Mouse (Mus musculus): ENCODE measurements around the gene 2900011O08Rik. TPM values are rescaled to one million over a fixed set of nuclear protein-coding genes. Genes with fewer than 3 reads are reported as not detected.

2900011O08Rik gene
- polyA plus RNA-seq (2012) = not detected in 2 replicates

- TF ChIP-seq GATA1 (IDR thresholded peaks at IDR 0.05; ENCODE audit: low read length) = no peak
- no peak for TF ChIP-seq TAL1 (IDR thresholded peaks at IDR 0.05; ENCODE audit: low read length)
- H3K4me3 ChIP-seq (replicated peaks) = peak within 1 kb of the TSS; percentile 12
- no peaks in the 10 kb centered on the region for H3K36me3 ChIP-seq (ENCODE audit: control insufficient read depth)
- H3K9me3 ChIP-seq (ENCODE audit: control insufficient read depth, low read length) = no peaks in the 10 kb centered on the region
- H3K27me3 ChIP-seq (ENCODE audit: control insufficient read depth) = peaks cover 13% of the 10 kb centered on the region
- no peaks in the 10 kb centered on the region for H3K4me1 ChIP-seq (ENCODE audit: control insufficient read depth)
Observed at GRCm38 (mm10) chr16:13986574-13987478, at the start of gene 2900011O08Rik, which contains the start of gene Ifitm7. Gene 2900011O08Rik, plus strand, starts transcription at chr16:13986604. Gene Ifitm7, minus strand, starts transcription at chr16:13986888.

DNA sequence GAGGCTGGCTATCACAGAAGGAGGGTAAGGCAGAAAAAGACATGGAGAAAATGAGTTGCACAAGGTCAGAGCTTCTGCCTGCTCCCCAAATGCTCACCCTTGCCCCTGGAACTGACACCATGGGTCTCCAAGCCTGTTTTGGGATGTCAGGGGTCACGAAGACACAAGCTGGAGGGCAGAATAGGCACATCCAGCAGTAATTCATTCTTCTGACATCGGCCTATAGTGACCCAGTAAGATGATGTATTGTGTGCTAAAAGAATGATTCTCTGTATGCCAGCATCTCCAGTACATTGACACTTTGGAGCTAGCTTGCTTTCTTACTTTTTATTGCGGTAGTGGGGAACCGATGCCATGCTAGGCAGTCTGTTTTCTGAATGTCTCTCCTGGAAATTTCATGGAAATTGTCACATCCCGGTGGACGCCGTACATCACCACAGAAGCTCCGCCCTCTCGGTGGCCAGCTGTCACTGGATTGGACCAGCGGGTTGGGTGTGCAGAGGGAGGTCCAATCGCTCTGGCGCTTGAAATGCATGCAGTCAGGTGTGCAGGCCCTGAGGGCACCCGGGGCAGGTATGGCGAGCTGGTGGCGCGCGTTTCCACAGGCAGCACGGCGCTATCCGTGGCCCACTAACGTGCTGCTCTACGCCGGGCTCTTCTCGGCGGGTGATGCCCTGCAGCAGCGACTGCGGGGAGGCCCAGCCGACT lies 46.1 kb upstream of the 2900011O08Rik start:
- H3K4me1 ChIP-seq (ENCODE audit: control insufficient read depth) = no peaks in the 10 kb centered on the region
- peaks cover 34% of the 10 kb centered on the region for H3K27me3 ChIP-seq (ENCODE audit: control insufficient read depth)
- TF ChIP-seq TAL1 (IDR thresholded peaks at IDR 0.05; ENCODE audit: low read length) (no peak), GATA1 (IDR thresholded peaks at IDR 0.05; ENCODE audit: low read length) (no peak)
- no peaks in the 10 kb centered on the region for H3K36me3 ChIP-seq (ENCODE audit: control insufficient read depth)
- H3K4me3 ChIP-seq (replicated peaks) = peak overlapping the region; percentile 45
- no peaks in the 10 kb centered on the region for H3K9me3 ChIP-seq (ENCODE audit: control insufficient read depth, low read length)

- H3K27me3 ChIP-seq (ENCODE audit: control insufficient read depth) = peaks cover 34% of the 10 kb centered on the region
- H3K4me3 ChIP-seq (replicated peaks) = peak overlapping the region; percentile 45
- no peaks in the 10 kb centered on the region for H3K4me1 ChIP-seq (ENCODE audit: control insufficient read depth)
- TF ChIP-seq TAL1 (IDR thresholded peaks at IDR 0.05; ENCODE audit: low read length) = no peak
- TF ChIP-seq GATA1 (IDR thresholded peaks at IDR 0.05; ENCODE audit: low read length) = no peak
- H3K36me3 ChIP-seq (ENCODE audit: control insufficient read depth) = no peaks in the 10 kb centered on the region
- H3K9me3 ChIP-seq (ENCODE audit: control insufficient read depth, low read length) = no peaks in the 10 kb centered on the region
Observed at GRCm38 (mm10) chr16:13940847-13941395, 45.5 kb upstream of the 2900011O08Rik start.

DNA sequence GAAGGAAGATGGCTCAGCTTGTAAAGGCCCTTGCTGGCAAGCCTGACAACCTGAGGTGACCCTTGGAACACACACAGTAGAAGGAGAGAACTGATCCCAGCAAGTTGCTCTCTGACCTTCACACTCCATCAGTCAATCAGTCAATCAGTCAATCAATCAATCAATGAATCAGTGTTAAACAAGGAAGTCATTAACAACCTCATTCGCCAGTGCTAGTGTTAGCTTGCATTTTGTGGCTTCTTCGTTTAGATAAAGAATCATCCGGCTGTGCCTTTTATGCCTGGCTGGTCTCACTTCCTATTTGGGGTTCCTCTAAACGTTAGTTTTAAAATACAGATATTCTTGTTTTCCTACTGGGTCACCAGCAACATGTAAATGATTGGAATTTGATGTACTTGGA lies 42.2 kb upstream of the 2900011O08Rik start:
- Histone ChIP-seq H3K36me3 (ENCODE audit: control insufficient read depth) (no peaks in the 10 kb centered on the region), H3K4me1 (ENCODE audit: control insufficient read depth) (no peaks in the 10 kb centered on the region), H3K4me3 (replicated peaks) (no peak overlapping the region), H3K27me3 (ENCODE audit: control insufficient read depth) (peaks cover 31% of the 10 kb centered on the region), H3K9me3 (ENCODE audit: control insufficient read depth, low read length) (0 out of 2 replicates have a peak, but pooled peaks cover 2% of the 10 kb centered on the region)
- TF ChIP-seq GATA1 (IDR thresholded peaks at IDR 0.05; ENCODE audit: low read length) (no peak), TAL1 (IDR thresholded peaks at IDR 0.05; ENCODE audit: low read length) (no peak)

- H3K4me3 ChIP-seq (replicated peaks) = no peak overlapping the region
- TF ChIP-seq TAL1 (IDR thresholded peaks at IDR 0.05; ENCODE audit: low read length) (no peak), GATA1 (IDR thresholded peaks at IDR 0.05; ENCODE audit: low read length) (no peak)
- peaks cover 25% of the 10 kb centered on the region for H3K27me3 ChIP-seq (ENCODE audit: control insufficient read depth)
- H3K36me3 ChIP-seq (ENCODE audit: control insufficient read depth) = no peaks in the 10 kb centered on the region
- H3K4me1 ChIP-seq (ENCODE audit: control insufficient read depth) = no peaks in the 10 kb centered on the region
- H3K9me3 ChIP-seq (ENCODE audit: control insufficient read depth, low read length) = 0 out of 2 replicates have a peak, but pooled peaks cover 2% of the 10 kb centered on the region
Observed at GRCm38 (mm10) chr16:13944752-13945151, 41.7 kb upstream of the 2900011O08Rik start.

DNA sequence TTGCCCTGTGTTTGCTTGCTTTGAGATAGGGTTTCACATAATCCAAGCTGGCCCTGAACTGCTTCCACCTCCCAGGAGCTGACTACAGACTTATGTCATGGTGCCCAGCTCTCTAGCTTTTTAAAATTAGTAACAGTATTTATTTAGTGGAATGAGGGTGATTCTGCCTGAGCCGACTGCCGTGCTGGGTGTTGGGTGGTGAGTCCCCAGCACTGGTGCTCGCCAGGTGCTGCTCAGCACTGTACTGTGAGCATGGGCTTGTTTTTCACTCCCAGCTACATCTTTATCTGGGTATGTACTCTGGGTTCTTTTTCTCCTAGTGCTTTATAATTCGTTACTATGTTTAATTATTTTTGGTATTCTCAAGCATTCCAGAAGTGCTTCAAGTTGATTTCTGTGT lies 41.3 kb upstream of the 2900011O08Rik start:
- Histone ChIP-seq H3K27me3 (ENCODE audit: control insufficient read depth) (peaks cover 23% of the 10 kb centered on the region), H3K4me1 (ENCODE audit: control insufficient read depth) (no peaks in the 10 kb centered on the region), H3K4me3 (replicated peaks) (no peak overlapping the region), H3K9me3 (ENCODE audit: control insufficient read depth, low read length) (0 out of 2 replicates have a peak, but pooled peaks cover 2% of the 10 kb centered on the region), H3K36me3 (ENCODE audit: control insufficient read depth) (no peaks in the 10 kb centered on the region)
- TF ChIP-seq TAL1 (IDR thresholded peaks at IDR 0.05; ENCODE audit: low read length) = no peak
- no peak for TF ChIP-seq GATA1 (IDR thresholded peaks at IDR 0.05; ENCODE audit: low read length)

DNA sequence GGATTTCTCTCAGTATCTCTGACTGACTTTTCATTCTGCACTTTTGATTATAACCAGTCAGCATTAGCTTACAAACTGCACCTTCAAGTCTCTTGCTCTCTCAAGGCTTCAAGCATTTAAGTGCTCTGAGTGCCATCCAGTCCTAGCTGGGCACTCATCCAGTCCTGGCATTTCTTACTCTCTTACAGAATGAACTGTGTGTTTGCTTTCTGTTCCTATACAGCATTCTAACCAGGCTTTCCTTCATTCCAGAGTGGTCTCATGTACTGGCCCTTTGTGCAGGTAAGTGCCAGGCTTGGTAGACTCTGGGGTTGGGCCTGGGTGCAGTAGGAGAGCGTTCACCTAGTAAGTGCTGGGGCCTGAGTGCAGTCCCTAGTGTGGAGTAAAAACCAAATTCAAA lies 40.1 kb upstream of the 2900011O08Rik start:
- H3K36me3 ChIP-seq (ENCODE audit: control insufficient read depth) = no peaks in the 10 kb centered on the region
- TF ChIP-seq GATA1 (IDR thresholded peaks at IDR 0.05; ENCODE audit: low read length) (no peak), TAL1 (IDR thresholded peaks at IDR 0.05; ENCODE audit: low read length) (no peak)
- no peaks in the 10 kb centered on the region for H3K4me1 ChIP-seq (ENCODE audit: control insufficient read depth)
- peaks cover 11% of the 10 kb centered on the region for H3K27me3 ChIP-seq (ENCODE audit: control insufficient read depth)
- 0 out of 2 replicates have a peak, but pooled peaks cover 2% of the 10 kb centered on the region for H3K9me3 ChIP-seq (ENCODE audit: control insufficient read depth, low read length)
- H3K4me3 ChIP-seq (replicated peaks) = no peak overlapping the region

DNA sequence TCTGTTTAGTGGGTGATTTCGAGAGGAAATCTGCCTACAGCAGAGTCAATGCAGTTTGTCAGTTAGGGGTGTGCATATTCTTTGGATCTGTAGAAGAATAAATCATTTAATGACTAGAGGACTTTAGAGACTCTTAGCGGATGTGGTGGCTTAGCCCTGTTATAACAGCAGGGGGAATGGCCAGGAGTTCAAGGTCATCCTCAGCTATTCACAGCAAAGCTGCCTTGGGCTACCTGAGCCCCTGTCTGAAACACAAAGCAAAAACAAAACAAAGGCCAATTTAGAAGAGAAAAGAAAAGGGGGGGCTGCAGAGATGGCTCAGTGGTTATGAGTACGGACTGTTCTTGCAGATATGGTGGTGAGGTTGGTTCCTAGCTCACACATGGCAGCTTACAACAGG lies 35.2 kb upstream of the 2900011O08Rik start:
- TF ChIP-seq TAL1 (IDR thresholded peaks at IDR 0.05; ENCODE audit: low read length) (no peak), GATA1 (IDR thresholded peaks at IDR 0.05; ENCODE audit: low read length) (no peak)
- no peaks in the 10 kb centered on the region for H3K27me3 ChIP-seq (ENCODE audit: control insufficient read depth)
- 0 out of 2 replicates have a peak, but pooled peaks cover 2% of the 10 kb centered on the region for H3K9me3 ChIP-seq (ENCODE audit: control insufficient read depth, low read length)
- H3K4me1 ChIP-seq (ENCODE audit: control insufficient read depth) = no peaks in the 10 kb centered on the region
- H3K4me3 ChIP-seq (replicated peaks) = no peak overlapping the region
- H3K36me3 ChIP-seq (ENCODE audit: control insufficient read depth) = no peaks in the 10 kb centered on the region

DNA sequence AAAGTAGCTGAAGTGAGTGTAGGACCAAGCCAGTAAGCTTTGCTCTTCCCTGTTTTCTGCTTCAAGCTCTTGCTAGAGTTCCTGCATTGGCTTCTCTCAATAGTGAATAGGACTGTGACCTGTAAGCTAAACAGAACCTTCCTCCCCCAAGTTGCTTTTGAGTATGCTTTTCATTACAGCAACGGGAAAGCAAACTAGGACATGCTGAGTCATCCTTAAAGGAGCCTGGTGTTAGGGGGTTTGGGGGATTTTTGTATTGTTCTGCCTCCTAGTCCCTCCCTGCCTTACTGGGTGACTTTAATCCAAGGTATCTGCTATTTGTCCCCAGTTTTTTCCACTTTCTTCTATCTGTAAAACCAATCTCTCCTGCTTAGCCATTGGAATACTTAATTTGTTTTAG lies 24.4 kb upstream of the 2900011O08Rik start:
- TF ChIP-seq GATA1 (IDR thresholded peaks at IDR 0.05; ENCODE audit: low read length) = no peak
- H3K4me1 ChIP-seq (ENCODE audit: control insufficient read depth) = no peaks in the 10 kb centered on the region
- no peaks in the 10 kb centered on the region for H3K9me3 ChIP-seq (ENCODE audit: control insufficient read depth, low read length)
- no peak overlapping the region for H3K4me3 ChIP-seq (replicated peaks)
- H3K36me3 ChIP-seq (ENCODE audit: control insufficient read depth) = no peaks in the 10 kb centered on the region
- no peaks in the 10 kb centered on the region for H3K27me3 ChIP-seq (ENCODE audit: control insufficient read depth)

Data from erythroblast, embryonic 14.5 days (primary cell).